Mouse (Mus musculus) stomach, postnatal 0 days (tissue): Measurements from ENCODE around the gene Tomm7. TPM values are rescaled to one million over a fixed set of nuclear protein-coding genes. Genes with fewer than 3 reads are reported as not detected.

Source experiments
- ATAC-seq: fragments of 200-750 bp; cut with Nextera tagmentation; 2 replicates; pipeline ENCODE4 v1.8.0; 2017; ENCODE audit not compliant: low FRiP score, low TSS enrichment
- DNase-seq: peaks from one replicate; pipeline ENCODE4 v3.0.0-alpha.2; 2016; ENCODE audit warnings: low spot score
- H3K27ac ChIP-seq: fragments of 300-500 bp; sonication (generic); replicated peaks from 2 replicates; pipeline ENCODE4 v1.5.1; 2014; ENCODE audit warnings: mild to moderate bottlenecking, control low read depth
- H3K27me3 ChIP-seq: fragments of 300-500 bp; sonication (generic); 2 replicates; pipeline ENCODE4 v1.6.1; 2014; ENCODE audit warnings: low read length; ENCODE audit not compliant: control insufficient read depth, insufficient read depth
- H3K36me3 ChIP-seq: fragments of 300-500 bp; sonication (generic); 2 replicates; pipeline ENCODE4 v1.6.1; 2014; ENCODE audit warnings: low read length, mixed read lengths; ENCODE audit not compliant: control insufficient read depth, insufficient read depth
- H3K4me1 ChIP-seq: fragments of 300-500 bp; sonication (generic); replicated peaks from 2 replicates; pipeline ENCODE4 v1.6.1; 2014; ENCODE audit warnings: antibody characterized with exemption; ENCODE audit not compliant: control insufficient read depth, insufficient read depth
- H3K4me2 ChIP-seq: fragments of 300-500 bp; sonication (generic); replicated peaks from 2 replicates; pipeline ENCODE4 v1.6.1; 2014; ENCODE audit warnings: low read depth, mild to moderate bottlenecking, control low read depth, moderate library complexity
- H3K4me3 ChIP-seq: fragments of 300-500 bp; sonication (generic); 2 replicates; pipeline ENCODE4 v1.5.1; 2014; ENCODE audit warnings: low read depth, low read length, control low read depth
- H3K9ac ChIP-seq: fragments of 300-500 bp; sonication (generic); 2 replicates; pipeline ENCODE4 v1.6.1; 2014; ENCODE audit warnings: mild to moderate bottlenecking, low read length, control low read depth, mixed read lengths
- H3K9me3 ChIP-seq: fragments of 300-500 bp; sonication (generic); 2 replicates; pipeline ENCODE4 v1.6.1; 2016; ENCODE audit warnings: low read length; ENCODE audit not compliant: control insufficient read depth
- CTCF ChIP-seq: IDR thresholded peaks from 2 replicates; pipeline ENCODE4 v1.5.1; 2016; ENCODE audit warnings: antibody characterized with exemption, low read depth, mild to moderate bottlenecking, moderate library complexity
- EP300 ChIP-seq: optimal IDR thresholded peaks from 2 replicates; pipeline ENCODE3; 2016; ENCODE audit warnings: antibody characterized with exemption
- WGBS: fragments of 180-500 bp; shearing (Covaris S2); extraction: QIAGEN DNeasy Blood & Tissue Kit; methylation state at CpG from one replicate; pipeline ENCODE4 v1.1.7; 2014; 5-methylcytosine and 5-hydroxymethylcytosine counted together
- polyA plus RNA-seq: library from polyadenylated mRNA; unstranded; fragments of >200 nt; fragmentation: Nextera tagmentation; extraction: Ambion mirVana; gene quantifications from 2 replicates; pipeline ENCODE4 v1.2.1, GENCODE M21; 2015

Gene Tomm7
- polyA plus RNA-seq, 1 experiment from 2014 or later: 117 TPM

DNA sequence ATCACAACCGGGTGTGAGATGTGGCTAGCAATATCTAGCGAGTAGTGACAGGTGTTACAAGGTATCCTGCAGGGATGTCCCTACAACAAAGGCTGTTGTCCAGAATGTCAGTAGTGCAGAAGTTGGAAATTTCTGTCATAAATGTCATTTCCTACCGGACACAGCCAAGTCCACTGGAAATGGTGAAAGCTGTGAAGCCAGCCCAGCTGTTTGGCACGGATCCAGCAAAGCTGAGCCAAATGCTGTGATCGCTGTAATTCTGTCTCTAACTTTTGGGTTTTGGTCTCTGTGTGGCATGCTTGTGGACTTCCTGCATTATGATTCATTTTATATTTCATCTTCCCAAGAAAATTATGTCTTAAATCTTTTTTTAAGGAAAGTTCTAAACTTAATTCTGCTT lies 18.3 kb upstream of the Tomm7 start:
- ATAC-seq (no peak), DNase-seq (peak; percentile 44)
- no peaks in the 10 kb centered on the region for H3K27me3 ChIP-seq
- H3K27ac ChIP-seq: no peak overlapping the region
- H3K36me3 ChIP-seq: no peaks in the 10 kb centered on the region; the same call in 1 of the 2 replicates
- H3K4me1 ChIP-seq: no peaks in the 10 kb centered on the region
- no peak overlapping the region for H3K4me3 ChIP-seq
- 50% methylated on average over 5 of the region's 5 CpGs for WGBS
- no peak for TF ChIP-seq EP300
- no peak for TF ChIP-seq CTCF
- H3K9ac ChIP-seq: no peak overlapping the region
- no peak overlapping the region for H3K4me2 ChIP-seq
- H3K9me3 ChIP-seq: no peaks in the 10 kb centered on the region

DNA sequence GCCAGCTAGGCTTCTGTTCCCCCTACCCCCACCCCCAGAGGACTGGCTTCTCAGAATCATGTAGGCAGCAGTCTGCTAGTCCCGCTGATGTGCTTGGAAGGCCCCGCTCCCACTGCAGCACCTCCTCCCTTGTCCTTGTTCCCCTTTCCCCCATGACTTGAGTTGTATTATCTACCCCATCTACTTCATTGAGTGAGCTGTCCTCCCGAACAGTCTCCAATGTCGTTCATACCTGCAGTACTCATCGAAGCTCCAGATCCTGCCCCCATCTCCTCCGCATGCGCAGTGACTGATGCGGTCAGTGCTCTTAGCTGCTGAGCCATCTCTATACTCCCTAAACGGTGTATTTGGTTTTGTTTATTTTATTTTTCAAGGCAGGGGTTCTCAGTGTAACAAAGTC lies 17.8 kb upstream of the Tomm7 start:
- no peaks in the 10 kb centered on the region for H3K9me3 ChIP-seq
- TF ChIP-seq EP300 (no peak), CTCF (no peak)
- H3K4me3 ChIP-seq: no peak overlapping the region
- no peak overlapping the region for H3K9ac ChIP-seq
- H3K27me3 ChIP-seq: no peaks in the 10 kb centered on the region
- H3K36me3 ChIP-seq: no peaks in the 10 kb centered on the region; the same call in 1 of the 2 replicates
- no peak overlapping the region for H3K4me2 ChIP-seq
- DNase-seq: peak; percentile 12
- WGBS: 86% methylated on average over 9 of the region's 9 CpGs
- no peaks in the 10 kb centered on the region for H3K4me1 ChIP-seq
- H3K27ac ChIP-seq: no peak overlapping the region
- ATAC-seq: no peak

GRCm38 (mm10) chr5:23859896-23860295 lies 15.9 kb upstream of the Tomm7 start:
- Histone ChIP-seq H3K4me2 (no peak overlapping the region), H3K27ac (no peak overlapping the region), H3K9ac (no peak overlapping the region), H3K4me3 (no peak overlapping the region), H3K9me3 (no peaks in the 10 kb centered on the region), H3K4me1 (no peaks in the 10 kb centered on the region), H3K36me3 (peaks cover 5% of the 10 kb centered on the region), H3K27me3 (no peaks in the 10 kb centered on the region)
- DNase-seq (no peak), ATAC-seq (no peak)
- TF ChIP-seq CTCF (no peak), EP300 (no peak)
- 75% methylated on average over 5 of the region's 5 CpGs for WGBS

DNA sequence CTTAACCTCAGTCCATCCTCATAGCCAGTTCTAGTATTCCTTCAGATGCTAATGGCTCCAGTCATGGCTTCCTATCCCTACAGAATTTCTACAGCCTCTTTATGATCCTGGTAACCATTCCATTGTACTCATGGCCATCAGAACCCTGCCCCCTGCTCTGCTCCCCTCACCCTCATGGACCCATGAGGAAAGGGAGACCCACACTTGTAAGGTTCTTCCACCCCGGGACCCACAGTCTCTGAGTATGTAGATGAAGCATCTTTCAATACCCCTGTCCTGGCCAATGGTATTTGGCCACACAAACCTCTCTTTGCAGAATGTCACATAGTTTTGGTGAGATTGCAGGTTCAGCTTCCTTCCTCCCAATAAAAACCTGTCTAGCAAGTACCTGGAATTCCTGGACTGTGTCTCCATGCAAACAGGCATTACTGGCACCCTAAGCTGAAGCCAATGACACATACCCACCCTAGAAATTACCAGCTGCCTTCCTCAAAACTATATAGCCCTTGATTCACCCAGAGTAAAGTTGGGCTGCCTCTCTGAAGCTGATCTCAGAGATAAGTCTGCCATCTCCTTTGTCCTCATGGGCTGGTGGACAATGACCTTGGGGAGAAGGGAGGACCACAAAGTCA lies 15.2 kb upstream of the Tomm7 start:
- H3K27ac ChIP-seq: 0 out of 2 replicates have a peak overlapping the region, but pooled peaks have one; percentile 30
- H3K9ac ChIP-seq: no peak overlapping the region
- H3K4me1 ChIP-seq: no peaks in the 10 kb centered on the region
- ATAC-seq (no peak), DNase-seq (no peak)
- no peak overlapping the region for H3K4me2 ChIP-seq
- no peaks in the 10 kb centered on the region for H3K27me3 ChIP-seq
- no peaks in the 10 kb centered on the region for H3K9me3 ChIP-seq
- WGBS: 88% methylated on average over 1 of the region's 1 CpGs
- TF ChIP-seq EP300 (no peak), CTCF (no peak)
- no peak overlapping the region for H3K4me3 ChIP-seq
- H3K36me3 ChIP-seq: peaks cover 5% of the 10 kb centered on the region

GRCm38 (mm10) chr5:23858643-23859042 lies 14.7 kb upstream of the Tomm7 start:
- TF ChIP-seq EP300: no peak
- TF ChIP-seq CTCF: peak; percentile 76
- H3K9ac ChIP-seq: no peak overlapping the region
- 80% methylated on average over 7 of the region's 7 CpGs for WGBS
- peak; percentile 36; the same call in 1 of the 2 replicates for ATAC-seq
- H3K4me3 ChIP-seq: no peak overlapping the region
- 0 out of 2 replicates have a peak overlapping the region, but pooled peaks have one; percentile 30 for H3K27ac ChIP-seq
- H3K27me3 ChIP-seq: no peaks in the 10 kb centered on the region
- peak; percentile 43 for DNase-seq
- H3K4me2 ChIP-seq: no peak overlapping the region
- H3K4me1 ChIP-seq: no peaks in the 10 kb centered on the region
- no peaks in the 10 kb centered on the region for H3K9me3 ChIP-seq
- peaks cover 5% of the 10 kb centered on the region for H3K36me3 ChIP-seq

DNA sequence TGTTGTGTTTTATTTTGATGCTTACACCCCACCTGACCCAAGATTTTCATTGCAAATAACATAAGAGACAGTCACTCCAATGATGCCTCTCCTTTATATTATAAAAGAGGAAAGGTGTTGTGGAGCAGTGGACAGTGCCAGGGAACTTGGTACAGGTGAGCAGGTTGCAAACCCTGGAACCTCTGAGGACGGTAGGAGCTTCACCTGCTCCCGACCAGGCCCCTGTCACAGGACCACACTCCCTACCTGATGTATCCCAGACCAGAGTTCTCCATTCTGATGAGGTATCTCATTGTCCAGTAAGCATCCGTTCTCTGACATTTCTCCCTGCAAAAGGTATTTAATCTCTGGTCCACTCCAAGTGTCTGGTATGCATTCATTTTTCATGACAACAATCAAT lies 14.0 kb upstream of the Tomm7 start:
- no peak for ATAC-seq
- no peak overlapping the region for H3K27ac ChIP-seq
- peaks cover 5% of the 10 kb centered on the region for H3K36me3 ChIP-seq
- no peak overlapping the region for H3K9ac ChIP-seq
- no peaks in the 10 kb centered on the region for H3K9me3 ChIP-seq
- H3K4me3 ChIP-seq: no peak overlapping the region
- no peak for DNase-seq
- H3K4me1 ChIP-seq: no peaks in the 10 kb centered on the region
- WGBS: 79% methylated on average over 3 of the region's 3 CpGs
- no peaks in the 10 kb centered on the region for H3K27me3 ChIP-seq
- H3K4me2 ChIP-seq: no peak overlapping the region
- TF ChIP-seq CTCF (no peak), EP300 (no peak)
